Mouse (Mus musculus) embryonic facial prominence, embryonic 13.5 days (tissue): ENCODE data around the gene Olfr787. TPM values are rescaled to one million over a fixed set of nuclear protein-coding genes. Genes with fewer than 3 reads are reported as not detected.

Experiments
- ATAC-seq: fragments of 200-750 bp; cut with Nextera tagmentation; 2 replicates; pipeline ENCODE4 v1.8.0; 2017; ENCODE audit warnings: low read depth; ENCODE audit not compliant: insufficient number of reproducible peaks, insufficient read depth, low FRiP score, low TSS enrichment
- H3K27ac ChIP-seq: fragments of 300-500 bp; sonication (generic); 2 replicates; pipeline ENCODE4 v1.5.1; 2015; ENCODE audit warnings: moderate library complexity, mild to moderate bottlenecking, inconsistent platforms
- H3K27me3 ChIP-seq: fragments of 300-500 bp; sonication (generic); 2 replicates; pipeline ENCODE4 v1.6.1; 2015; ENCODE audit warnings: mild to moderate bottlenecking, inconsistent platforms
- H3K36me3 ChIP-seq: fragments of 300-500 bp; sonication (generic); 2 replicates; pipeline ENCODE4 v1.6.1; 2015; ENCODE audit warnings: mild to moderate bottlenecking, inconsistent platforms
- H3K4me1 ChIP-seq: fragments of 300-500 bp; sonication (generic); 2 replicates; pipeline ENCODE4 v1.6.1; 2015; ENCODE audit warnings: inconsistent platforms
- H3K4me2 ChIP-seq: fragments of 300-500 bp; sonication (generic); 2 replicates; pipeline ENCODE4 v1.6.1; 2015; ENCODE audit warnings: moderate library complexity, mild to moderate bottlenecking, inconsistent platforms
- H3K4me3 ChIP-seq: fragments of 300-500 bp; sonication (generic); 2 replicates; pipeline ENCODE4 v1.5.1; 2015; ENCODE audit warnings: mild to moderate bottlenecking, inconsistent platforms
- H3K9ac ChIP-seq: fragments of 300-500 bp; sonication (generic); 2 replicates; pipeline ENCODE4 v1.6.1; 2015; ENCODE audit warnings: mild to moderate bottlenecking, inconsistent platforms
- H3K9me3 ChIP-seq: fragments of 300-500 bp; sonication (generic); 2 replicates; pipeline ENCODE4 v1.6.1; 2016; ENCODE audit warnings: inconsistent platforms
- WGBS: fragments of 180-500 bp; shearing (Covaris S2); methylation state at CpG from one replicate; pipeline ENCODE4 v1.1.7; 2015; ENCODE audit warnings: mixed read lengths; 5-methylcytosine and 5-hydroxymethylcytosine counted together
- polyA plus RNA-seq: library from polyadenylated mRNA; unstranded; fragments of >200 nt; fragmentation: Nextera tagmentation; extraction: Ambion mirVana; gene quantifications from 2 replicates; pipeline ENCODE4 v1.2.1, GENCODE M21; 2015

The Olfr787 gene
- polyA plus RNA-seq: not detected in 2 replicates

DNA sequence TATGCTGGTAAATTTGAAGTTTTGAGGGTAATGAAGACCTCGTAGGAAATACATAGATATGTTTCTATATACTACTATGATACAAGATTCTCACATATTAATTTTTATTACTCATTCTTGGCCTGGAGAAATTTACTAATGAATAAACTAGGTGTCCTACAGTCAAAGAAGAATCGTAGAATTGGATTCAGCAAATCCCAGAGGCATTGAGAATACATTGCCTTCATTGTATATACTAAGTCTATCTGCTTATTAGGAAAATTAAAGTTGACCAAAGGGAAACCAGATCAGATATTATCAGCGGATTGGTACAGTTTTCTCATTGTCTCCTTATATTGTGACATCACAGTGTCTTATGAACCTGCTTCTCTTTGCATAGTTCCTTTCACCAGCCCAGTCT lies at the start of gene Olfr787:
Gene Olfr787 (plus strand): TSS at position 301 of the 400 bp plus-strand sequence.
- ATAC-seq: no peak
- Histone ChIP-seq H3K27me3 (no peaks in the 10 kb centered on the region), H3K4me1 (no peaks in the 10 kb centered on the region), H3K36me3 (no peaks in the 10 kb centered on the region), H3K9ac (no peak within 1 kb of the TSS), H3K4me2 (no peak within 1 kb of the TSS), H3K4me3 (no peak within 1 kb of the TSS), H3K9me3 (no peaks in the 10 kb centered on the region), H3K27ac (no peak within 1 kb of the TSS)
- WGBS: 78% methylated on average over 3 of the region's 3 CpGs

DNA sequence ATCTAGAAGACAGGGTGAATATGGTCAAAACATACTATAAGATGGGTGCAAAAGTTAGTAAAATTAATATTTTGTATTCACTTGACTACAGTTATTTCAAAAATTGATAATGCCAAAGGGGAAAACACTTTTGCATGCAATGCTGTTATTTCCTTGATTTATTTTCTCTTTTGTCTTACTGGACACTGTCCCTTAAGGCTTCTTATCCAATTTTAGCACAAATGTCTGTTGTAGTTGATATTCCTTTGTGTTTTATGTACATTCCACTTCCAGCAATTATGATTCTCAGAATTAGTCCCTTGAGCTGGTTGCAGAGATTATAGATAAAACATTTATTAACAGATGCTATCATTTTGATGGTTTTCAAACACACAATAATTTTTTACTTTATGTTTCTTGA lies 34.7 kb upstream of the Olfr787 start, which contains the start of gene Olfr786:
Gene Olfr786 (plus strand): TSS at position 301 of the 400 bp plus-strand sequence.
- Histone ChIP-seq H3K4me2 (no peak within 1 kb of the TSS), H3K27me3 (no peaks in the 10 kb centered on the region), H3K9ac (no peak within 1 kb of the TSS), H3K4me3 (no peak within 1 kb of the TSS), H3K4me1 (no peaks in the 10 kb centered on the region), H3K36me3 (no peaks in the 10 kb centered on the region), H3K9me3 (no peaks in the 10 kb centered on the region), H3K27ac (no peak within 1 kb of the TSS)
- ATAC-seq: no peak

DNA sequence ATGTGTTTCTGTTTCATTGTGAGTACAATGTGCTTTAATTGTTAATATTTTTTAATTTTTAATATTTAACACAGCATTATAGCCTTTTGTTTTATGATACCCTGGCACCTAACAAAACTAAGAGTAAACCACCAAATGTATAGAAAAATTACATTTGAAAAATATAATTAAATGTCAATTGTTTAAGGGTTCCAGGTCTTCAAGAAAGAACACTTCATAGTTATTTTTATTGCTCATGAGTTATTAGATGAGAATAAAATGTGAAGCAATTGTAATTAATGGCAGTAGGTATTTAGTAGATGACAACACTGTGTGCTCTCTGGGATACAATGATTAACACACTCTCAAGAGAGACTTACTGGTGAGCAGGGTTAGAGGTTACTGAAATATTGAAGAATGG lies 9.0 kb downstream of the Olfr787 start, which contains the start of gene Olfr788:
Gene Olfr788 (plus strand): TSS at position 301 of the 400 bp plus-strand sequence.
- H3K27me3 ChIP-seq: no peaks in the 10 kb centered on the region
- H3K27ac ChIP-seq: no peak within 1 kb of the TSS
- no peak within 1 kb of the TSS for H3K9ac ChIP-seq
- no peak within 1 kb of the TSS for H3K4me3 ChIP-seq
- no peak for ATAC-seq
- no peak within 1 kb of the TSS for H3K4me2 ChIP-seq
- no peaks in the 10 kb centered on the region for H3K4me1 ChIP-seq
- no peaks in the 10 kb centered on the region for H3K9me3 ChIP-seq
- no peaks in the 10 kb centered on the region for H3K36me3 ChIP-seq

DNA sequence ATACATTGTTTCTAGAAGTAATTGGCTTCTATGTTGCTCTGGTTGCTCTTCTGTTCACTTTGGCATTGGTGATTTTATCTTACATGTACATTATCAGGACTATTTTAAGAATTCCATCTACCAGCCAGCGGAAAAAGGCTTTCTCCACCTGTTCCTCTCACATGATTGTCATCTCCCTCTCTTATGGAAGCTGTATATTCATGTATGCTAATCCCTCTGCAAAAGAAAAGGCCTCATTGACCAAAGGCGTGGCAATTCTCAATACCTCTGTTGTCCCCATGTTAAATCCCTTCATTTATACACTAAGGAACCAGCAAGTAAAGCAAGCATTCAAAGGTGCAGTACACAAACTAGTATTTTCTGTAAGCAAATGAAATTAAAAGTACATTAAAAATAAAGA lies 11.6 kb downstream of the Olfr787 start:
- ATAC-seq: no peak
- 56% methylated on average over 2 of the region's 2 CpGs for WGBS
- no peaks in the 10 kb centered on the region for H3K27me3 ChIP-seq

DNA sequence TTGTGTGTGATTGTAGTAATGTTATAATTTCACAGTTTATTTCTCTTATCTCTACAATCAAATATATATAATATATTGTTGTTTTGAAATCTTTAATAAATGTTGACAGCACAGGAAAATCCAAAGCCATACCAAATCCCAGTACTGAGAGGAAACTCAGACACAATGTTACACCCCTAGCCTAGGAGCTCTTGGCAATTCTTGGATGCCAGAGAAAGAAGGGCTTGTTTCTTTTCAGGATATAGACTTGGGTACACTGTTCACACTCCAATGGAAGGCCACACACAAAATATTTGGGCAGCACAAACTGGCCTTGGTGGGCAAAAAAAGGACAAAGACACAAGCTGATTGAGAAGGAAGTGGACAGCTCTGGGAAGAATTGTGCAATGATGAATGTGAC lies 12.1 kb downstream of the Olfr787 start:
- Histone ChIP-seq H3K27me3 (no peaks in the 10 kb centered on the region), H3K4me2 (no peak overlapping the region), H3K27ac (no peak overlapping the region), H3K4me1 (no peaks in the 10 kb centered on the region), H3K4me3 (no peak overlapping the region), H3K36me3 (no peaks in the 10 kb centered on the region), H3K9ac (no peak overlapping the region), H3K9me3 (no peaks in the 10 kb centered on the region)
- no peak for ATAC-seq

More for the DNA sequence above, 11.6 kb downstream of the Olfr787 start:
- Histone ChIP-seq H3K4me2 (no peak overlapping the region), H3K9me3 (no peaks in the 10 kb centered on the region), H3K27ac (no peak overlapping the region), H3K36me3 (no peaks in the 10 kb centered on the region), H3K9ac (no peak overlapping the region), H3K4me1 (no peaks in the 10 kb centered on the region), H3K4me3 (no peak overlapping the region)

DNA sequence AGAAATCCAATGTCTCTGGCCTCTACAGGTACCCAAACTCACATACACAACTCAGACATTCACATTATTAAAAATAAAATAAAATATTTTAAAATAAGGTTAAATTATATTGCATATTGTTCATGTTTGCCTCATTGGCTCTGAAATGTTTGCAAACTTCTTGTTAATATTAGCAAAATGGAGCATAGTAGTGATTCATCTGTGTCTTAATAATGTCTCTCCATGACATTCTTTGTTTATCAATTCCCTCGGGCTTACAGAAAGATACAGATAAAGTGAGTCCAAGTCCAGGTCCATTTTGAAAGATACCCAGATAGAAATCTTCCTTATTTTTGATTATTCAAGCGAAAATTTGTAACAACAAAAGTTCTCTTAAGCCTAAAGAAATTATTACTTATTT lies 22.8 kb downstream of the Olfr787 start, which contains the start of gene Olfr789:
Gene Olfr789 (plus strand): TSS at position 301 of the 400 bp plus-strand sequence.
- no peak for ATAC-seq
- no peaks in the 10 kb centered on the region for H3K27me3 ChIP-seq
- no peak within 1 kb of the TSS for H3K4me2 ChIP-seq
- H3K36me3 ChIP-seq: no peaks in the 10 kb centered on the region
- no peak within 1 kb of the TSS for H3K4me3 ChIP-seq
- no peaks in the 10 kb centered on the region for H3K9me3 ChIP-seq
- no peak within 1 kb of the TSS for H3K9ac ChIP-seq
- WGBS: 54% methylated on average over 2 of the region's 2 CpGs
- no peak within 1 kb of the TSS for H3K27ac ChIP-seq
- H3K4me1 ChIP-seq: no peaks in the 10 kb centered on the region

DNA sequence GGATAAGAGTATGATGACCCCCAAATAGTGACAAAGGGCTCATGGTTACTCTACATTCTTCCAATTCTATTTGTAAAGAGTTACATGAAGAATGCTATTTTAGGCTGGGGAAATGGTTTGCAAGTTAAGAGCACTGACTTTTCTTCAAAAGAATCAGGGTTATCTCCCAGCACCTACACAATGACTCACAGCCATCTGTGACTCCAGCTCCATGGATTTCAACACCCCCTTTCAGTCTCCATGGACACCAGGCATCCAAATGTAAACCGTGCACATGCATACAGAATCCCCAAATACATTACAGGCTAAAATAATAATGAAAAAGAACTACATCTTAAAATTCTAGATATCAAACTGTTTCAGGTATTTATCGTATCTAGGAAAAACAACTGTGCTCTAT lies 28.4 kb downstream of the Olfr787 start:
- WGBS: 77% methylated on average over 2 of the region's 2 CpGs
- no peaks in the 10 kb centered on the region for H3K4me1 ChIP-seq
- no peak overlapping the region for H3K9ac ChIP-seq
- H3K4me2 ChIP-seq: no peak overlapping the region
- H3K27ac ChIP-seq: no peak overlapping the region
- no peak overlapping the region for H3K4me3 ChIP-seq
- ATAC-seq: no peak
- H3K36me3 ChIP-seq: no peaks in the 10 kb centered on the region
- H3K9me3 ChIP-seq: no peaks in the 10 kb centered on the region
- no peaks in the 10 kb centered on the region for H3K27me3 ChIP-seq

DNA sequence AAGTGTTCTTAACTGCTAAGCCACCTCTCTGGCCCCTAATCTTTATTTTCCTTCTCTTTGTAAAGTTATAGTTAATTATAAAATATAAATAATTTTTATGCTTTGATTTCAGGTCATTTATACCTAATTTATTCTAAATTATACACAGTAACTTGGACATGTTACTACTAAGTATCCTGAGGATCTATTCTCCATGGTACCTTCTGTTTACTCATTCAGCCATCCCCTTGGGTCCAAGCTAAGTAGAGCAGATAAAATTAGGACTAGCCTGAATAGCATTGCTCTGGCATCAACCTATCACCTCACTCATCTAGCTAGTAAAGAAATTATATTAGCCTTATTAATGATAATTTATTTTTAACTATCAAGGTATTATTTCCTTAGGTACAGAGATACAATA lies 36.5 kb downstream of the Olfr787 start, which contains the start of gene Olfr790:
Gene Olfr790 (plus strand): TSS at position 301 of the 400 bp plus-strand sequence.
- Histone ChIP-seq H3K4me3 (no peak within 1 kb of the TSS), H3K9ac (no peak within 1 kb of the TSS)

More for the DNA sequence above, 36.5 kb downstream of the Olfr787 start, which contains the start of gene Olfr790:
- Histone ChIP-seq H3K9me3 (no peaks in the 10 kb centered on the region), H3K27ac (no peak within 1 kb of the TSS), H3K4me1 (no peaks in the 10 kb centered on the region), H3K27me3 (no peaks in the 10 kb centered on the region), H3K4me2 (no peak within 1 kb of the TSS), H3K36me3 (no peaks in the 10 kb centered on the region)
- ATAC-seq: no peak

Other genes starting within 250 kb of the Olfr787 start
- not detected in 2 replicates for gene Olfr774, start 225.7 kb upstream of the Olfr787 start, polyA plus RNA-seq
- gene Olfr775, start 213.4 kb upstream of the Olfr787 start, polyA plus RNA-seq: not detected in 2 replicates
- not detected in 2 replicates for gene Olfr776, start 202.7 kb upstream of the Olfr787 start, polyA plus RNA-seq
- gene Olfr777, start 190.4 kb upstream of the Olfr787 start, polyA plus RNA-seq: not detected in 2 replicates
- not detected in 2 replicates for gene Olfr780, start 143.7 kb upstream of the Olfr787 start, polyA plus RNA-seq
- gene Olfr781, start 133.0 kb upstream of the Olfr787 start, polyA plus RNA-seq: not detected in 2 replicates
- not detected in 2 replicates for gene Olfr782, start 113.0 kb upstream of the Olfr787 start, polyA plus RNA-seq
- 0.11 TPM in 1 of 2 replicates, not detected in the other for gene Olfr784, start 77.8 kb upstream of the Olfr787 start, polyA plus RNA-seq
- gene Olfr785, start 56.4 kb upstream of the Olfr787 start, polyA plus RNA-seq: not detected in 2 replicates
- not detected in 2 replicates for gene Olfr786, start 34.6 kb upstream of the Olfr787 start, polyA plus RNA-seq
- not detected in 2 replicates for gene Olfr788, start 9.1 kb downstream of the Olfr787 start, polyA plus RNA-seq
- not detected in 2 replicates for gene Olfr789, start 22.9 kb downstream of the Olfr787 start, polyA plus RNA-seq
- gene Olfr790, start 36.6 kb downstream of the Olfr787 start, polyA plus RNA-seq: not detected in 2 replicates
- gene Olfr791, start 59.9 kb downstream of the Olfr787 start, polyA plus RNA-seq: not detected in 2 replicates
- not detected in 2 replicates for gene Olfr792, start 77.3 kb downstream of the Olfr787 start, polyA plus RNA-seq
- not detected in 2 replicates for gene Olfr794, start 105.8 kb downstream of the Olfr787 start, polyA plus RNA-seq
- not detected in 2 replicates for gene Olfr796, start 150.7 kb downstream of the Olfr787 start, polyA plus RNA-seq
- not detected in 2 replicates for gene Olfr798, start 166.1 kb downstream of the Olfr787 start, polyA plus RNA-seq
- gene Olfr799, start 175.6 kb downstream of the Olfr787 start, polyA plus RNA-seq: not detected in 2 replicates
- not detected in 2 replicates for gene Olfr800, start 195.8 kb downstream of the Olfr787 start, polyA plus RNA-seq
- gene Olfr801, start 212.0 kb downstream of the Olfr787 start, polyA plus RNA-seq: not detected in 2 replicates
- not detected in 2 replicates for gene Olfr802, start 226.3 kb downstream of the Olfr787 start, polyA plus RNA-seq
- gene Olfr803, start 232.4 kb downstream of the Olfr787 start, polyA plus RNA-seq: not detected in 2 replicates
- gene Olfr804, start 241.3 kb downstream of the Olfr787 start, polyA plus RNA-seq: not detected in 2 replicates